Mouse (Mus musculus) bone marrow, adult 2 months (tissue): ENCODE data around the gene Tmem115.

Source experiments
- CTCF ChIP-seq: fragments of 200-500 bp; IDR thresholded peaks from 2 replicates; pipeline ENCODE4 v1.5.1; 2011; ENCODE audit warnings: low read length, control low read depth; ENCODE audit not compliant: control insufficient read depth, insufficient read depth
- POLR2A ChIP-seq: fragments of 200-500 bp; IDR thresholded peaks from 2 replicates; pipeline ENCODE4 v1.6.1; 2011; ENCODE audit warnings: low read depth, mild to moderate bottlenecking, control low read depth, low read length, borderline replicate concordance; ENCODE audit not compliant: control insufficient read depth

- 0 out of 2 replicates have a peak, but pooled peaks have one; percentile 35 for TF ChIP-seq POLR2A
- no peak for TF ChIP-seq CTCF
Observed at GRCm38 (mm10) chr9:107555031-107555457, 21.3 kb downstream of the Tmem115 start.
